Mouse (Mus musculus) layer of hippocampus, adult 11-12 months (tissue): ENCODE data around the gene Krtap19-2.

Experiments used
- DNase-seq: peaks from one replicate; pipeline ENCODE4 v3.0.0; 2022; ENCODE audit warnings: low spot score

Krtap19-2 gene

DNA sequence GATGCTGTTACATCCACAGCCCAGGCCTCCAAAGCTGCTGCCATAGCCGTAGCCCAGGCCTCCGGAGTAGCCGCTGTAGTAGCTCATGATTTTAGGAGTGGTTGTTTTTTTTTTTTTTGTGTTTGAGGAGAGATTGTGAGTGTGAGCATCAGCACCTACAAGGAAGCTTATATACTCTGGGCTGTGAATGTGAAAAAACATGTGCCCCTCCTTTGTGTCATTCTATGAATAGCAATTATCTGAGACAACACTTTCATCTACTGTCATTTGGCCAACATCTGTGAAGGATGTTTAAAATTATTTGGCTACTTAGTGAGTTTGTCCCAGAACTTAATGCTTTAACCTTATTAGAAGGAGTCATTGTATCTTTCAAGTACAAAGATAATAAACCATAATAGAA is at the start of gene Krtap19-2:
Gene Krtap19-2, minus strand, starts transcription at position 101 of the 400 bp plus-strand sequence.
- DNase-seq: no peak

DNA sequence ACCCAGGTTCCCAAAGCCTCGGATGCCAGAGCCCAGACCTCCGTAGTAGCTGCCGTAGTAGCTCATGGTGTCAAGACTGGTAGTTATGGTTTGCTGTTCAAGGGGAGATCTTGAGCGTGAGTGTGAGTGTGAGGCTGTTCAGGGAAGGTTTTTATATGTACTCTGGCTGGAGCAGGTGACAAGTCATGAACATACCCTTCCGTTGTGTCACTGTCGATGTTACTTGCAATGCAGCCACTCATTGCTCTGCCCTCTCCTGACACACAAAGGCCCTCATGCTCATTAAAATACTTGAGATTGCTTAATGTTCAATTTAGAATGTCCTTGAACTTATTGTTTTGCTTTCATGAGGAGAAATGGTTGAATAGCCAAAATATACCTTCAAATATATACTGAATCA is 22.3 kb upstream of the Krtap19-2 start, which contains the start of gene Krtap19-5:
Gene Krtap19-5, minus strand, starts transcription at position 101 of the 400 bp plus-strand sequence.
- no peak for DNase-seq

DNA sequence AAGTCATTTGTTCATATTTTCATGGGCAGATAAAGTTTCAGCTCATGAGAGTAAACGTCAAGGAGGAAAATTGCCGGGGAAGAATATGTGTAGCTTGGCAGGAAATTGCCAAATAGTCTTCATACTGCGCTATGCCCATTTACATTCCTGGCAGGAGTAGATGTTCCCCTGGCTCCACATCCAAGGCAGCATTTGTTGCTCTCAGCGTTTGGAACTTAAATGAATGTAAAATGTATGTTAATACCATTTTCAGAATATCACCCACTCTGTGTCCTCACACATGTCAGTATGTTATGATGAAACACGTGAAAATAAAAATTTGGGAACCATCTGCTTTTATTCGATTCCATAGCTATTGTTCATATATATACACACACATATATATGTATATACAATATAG is 12.8 kb upstream of the Krtap19-2 start:
- no peak for DNase-seq

DNA sequence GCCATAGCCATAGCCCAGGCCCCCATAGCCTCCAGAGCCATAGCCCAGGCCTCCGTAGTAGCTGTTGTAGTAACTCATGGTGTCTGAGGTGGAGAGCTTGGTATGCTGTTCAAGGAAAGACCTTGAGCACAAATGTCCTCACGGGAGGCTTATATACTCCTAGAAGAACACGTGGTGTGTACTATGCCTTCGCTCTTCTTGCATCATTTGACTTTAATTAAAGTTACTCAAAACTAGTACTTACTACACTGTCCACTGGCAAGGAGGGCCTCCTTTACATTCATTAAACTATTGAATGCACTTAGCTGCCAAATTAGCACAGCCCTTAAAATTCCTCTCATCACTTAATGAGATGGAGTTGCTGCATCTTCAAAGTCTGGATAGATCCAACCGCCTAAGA is 10.9 kb upstream of the Krtap19-2 start, which contains the start of gene Krtap19-4:
Gene Krtap19-4, minus strand, starts transcription at position 101 of the 400 bp plus-strand sequence.
- DNase-seq: no peak

DNA sequence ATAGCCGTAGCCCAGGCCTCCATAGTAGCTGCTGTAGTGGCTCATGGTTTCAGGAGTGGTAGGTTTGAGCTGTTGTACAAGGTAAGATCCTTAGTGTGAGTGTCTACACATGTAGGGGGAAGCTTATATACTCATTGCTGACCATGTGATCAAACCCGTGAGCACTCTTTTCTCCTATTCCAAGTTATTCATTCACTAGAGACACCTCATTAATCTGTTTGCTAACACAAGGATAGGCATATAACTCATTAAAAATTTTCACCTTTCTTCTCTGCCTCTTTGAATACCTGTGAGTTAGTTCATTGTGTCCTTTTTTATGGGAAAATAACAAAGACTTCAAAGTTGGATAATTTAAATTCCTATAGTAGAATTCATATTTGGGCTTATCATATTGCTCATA is 3.9 kb upstream of the Krtap19-2 start, which contains the start of gene Krtap19-3:
Gene Krtap19-3, minus strand, starts transcription at position 101 of the 400 bp plus-strand sequence.
- no peak for DNase-seq

DNA sequence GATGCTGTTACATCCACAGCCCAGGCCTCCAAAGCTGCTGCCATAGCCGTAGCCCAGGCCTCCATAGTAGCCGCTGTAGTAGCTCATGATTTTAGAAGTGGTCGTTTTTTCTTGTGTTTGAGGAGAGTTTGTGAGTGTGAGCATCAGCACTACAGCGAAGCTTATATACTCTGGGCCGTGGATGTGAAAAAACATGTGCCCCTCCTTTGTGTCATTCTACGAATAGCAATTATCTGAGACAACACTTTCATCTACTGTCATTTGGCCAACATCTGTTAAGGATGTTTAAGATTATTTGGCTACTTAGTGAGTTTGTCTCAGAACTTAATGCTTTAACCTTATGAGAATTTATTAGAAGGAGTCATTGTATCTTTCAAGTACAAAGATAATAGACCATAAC is 4.8 kb downstream of the Krtap19-2 start, which contains the start of gene Krtap19-1:
Gene Krtap19-1, minus strand, starts transcription at position 101 of the 400 bp plus-strand sequence.
- no peak for DNase-seq

DNA sequence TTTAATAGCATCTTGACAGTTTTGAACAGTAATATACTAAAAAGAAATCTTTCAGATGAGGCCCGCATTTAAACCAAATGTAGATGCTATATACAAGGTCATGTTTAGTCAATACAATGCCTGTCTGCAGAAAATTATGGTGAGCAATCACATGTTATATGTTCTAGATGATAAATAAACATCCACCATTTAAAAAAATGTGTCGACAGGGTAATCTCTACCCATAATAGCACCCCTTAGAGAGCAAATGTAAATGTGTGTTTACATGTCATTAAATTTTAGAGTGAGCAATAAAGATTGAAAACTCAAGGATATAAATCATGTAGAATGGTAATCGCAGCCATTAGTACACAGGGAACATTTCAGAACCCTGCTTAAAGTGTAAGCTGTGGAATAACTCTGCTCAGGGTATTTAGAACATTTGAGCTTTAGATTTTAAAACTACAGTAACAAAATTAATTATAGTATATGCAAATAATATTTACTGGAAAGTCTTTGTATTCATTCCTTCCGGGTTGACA is 9.1 kb downstream of the Krtap19-2 start:
- no peak for DNase-seq

DNA sequence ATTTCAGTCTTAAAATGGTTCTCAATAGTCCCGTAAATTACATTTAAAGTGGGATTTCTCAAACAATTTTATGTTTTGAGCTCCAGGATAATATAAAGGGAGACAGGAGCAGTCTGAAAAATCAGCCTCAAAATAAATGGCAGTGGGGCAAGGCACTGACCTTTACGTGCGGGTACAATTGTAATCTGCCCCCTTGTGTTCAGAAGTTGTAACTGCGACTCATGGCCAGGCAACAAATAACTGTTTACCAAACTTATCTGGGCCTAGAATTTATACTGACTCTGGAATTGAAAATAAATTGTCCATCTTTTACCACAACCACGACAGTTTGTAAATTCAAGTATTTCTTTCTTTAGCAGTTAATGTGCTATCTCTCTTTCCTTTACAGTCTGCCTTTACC is 22.6 kb downstream of the Krtap19-2 start:
- no peak for DNase-seq

DNA sequence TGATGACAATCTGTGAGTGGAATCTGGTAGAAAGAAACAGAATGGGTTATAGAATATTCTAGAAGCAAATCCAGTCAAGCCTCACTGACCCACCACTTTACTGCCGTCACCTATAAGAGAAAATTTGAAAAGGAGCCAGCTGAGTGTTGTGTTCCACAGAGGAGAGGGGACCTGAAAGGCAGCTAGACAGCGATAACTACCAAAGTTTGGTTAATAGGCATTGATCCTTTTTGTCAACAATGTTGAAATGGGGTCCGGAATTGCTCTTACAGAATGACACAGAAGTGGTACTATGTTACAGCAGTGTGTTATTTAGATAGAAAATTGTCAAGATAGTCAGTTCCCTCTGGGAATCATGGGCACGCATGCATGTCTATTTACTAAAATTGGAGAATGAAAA is 25.5 kb downstream of the Krtap19-2 start:
- no peak for DNase-seq

DNA sequence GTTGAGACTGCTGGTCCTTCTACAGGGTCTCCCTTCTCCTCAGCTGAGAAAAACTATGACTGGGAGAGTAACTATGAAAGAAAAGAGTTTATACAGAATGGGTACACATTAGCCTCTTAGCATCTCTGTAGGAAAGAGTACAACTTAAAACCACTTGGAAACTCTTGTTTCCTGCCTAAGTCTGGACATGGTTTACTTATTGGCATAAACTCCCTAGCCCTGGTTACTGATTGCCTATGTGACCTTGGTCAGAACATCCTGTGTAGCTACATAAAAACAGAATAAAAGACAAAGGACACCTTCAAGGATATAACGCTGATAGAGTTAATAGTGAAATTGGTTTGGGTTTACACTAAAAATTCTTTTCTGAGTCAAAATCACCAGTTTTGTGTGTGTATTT is 26.7 kb downstream of the Krtap19-2 start:
- no peak for DNase-seq

DNA sequence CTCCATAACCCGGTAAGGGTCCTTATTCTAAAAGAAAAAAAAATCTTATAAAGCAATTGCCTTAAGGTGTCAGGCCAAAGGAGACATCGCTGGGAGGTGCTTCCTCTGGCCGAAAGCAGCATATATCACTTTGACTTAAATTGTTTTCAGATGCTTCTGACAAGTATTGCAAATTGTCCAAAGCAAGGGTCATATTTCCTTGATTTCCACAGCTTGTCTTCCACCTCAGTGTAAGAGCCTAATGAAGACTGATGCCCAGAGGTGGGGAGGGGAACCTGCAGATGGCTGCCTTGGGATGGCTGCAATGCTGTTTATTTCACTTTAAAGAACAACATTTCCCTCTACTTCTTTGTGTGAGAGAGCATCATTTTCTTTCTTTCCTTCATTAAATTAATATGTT is 47.1 kb downstream of the Krtap19-2 start:
- DNase-seq: no peak

DNA sequence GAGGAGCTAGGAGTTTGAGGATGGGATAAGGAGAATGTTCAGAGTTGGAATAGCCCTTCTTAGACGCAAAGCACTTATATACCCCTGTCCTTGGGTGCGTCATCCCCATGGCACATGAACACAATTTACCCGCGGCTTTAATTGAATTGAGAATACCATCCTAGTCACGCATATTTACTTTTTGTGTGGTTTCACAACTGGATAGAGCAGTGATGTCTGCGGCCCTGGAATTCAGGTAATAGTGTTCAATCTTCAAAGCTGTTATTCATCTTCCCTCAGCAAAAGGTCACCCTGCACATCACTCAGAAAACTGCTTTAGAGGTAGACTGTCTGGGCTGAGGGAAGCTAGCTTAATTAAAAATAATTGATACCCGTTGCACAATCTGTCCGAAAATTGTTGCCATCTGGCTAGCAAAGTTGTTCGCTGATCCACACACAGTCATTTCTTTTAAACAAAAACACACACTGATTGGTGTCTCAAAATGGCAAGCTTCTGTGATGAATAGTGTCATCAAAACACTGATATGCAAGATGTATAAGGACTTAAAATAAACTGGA is 47.9 kb downstream of the Krtap19-2 start, which contains the start of gene Krtap14:
Gene Krtap14, minus strand, starts transcription at position 51 of the 558 bp plus-strand sequence.
- no peak for DNase-seq

DNA sequence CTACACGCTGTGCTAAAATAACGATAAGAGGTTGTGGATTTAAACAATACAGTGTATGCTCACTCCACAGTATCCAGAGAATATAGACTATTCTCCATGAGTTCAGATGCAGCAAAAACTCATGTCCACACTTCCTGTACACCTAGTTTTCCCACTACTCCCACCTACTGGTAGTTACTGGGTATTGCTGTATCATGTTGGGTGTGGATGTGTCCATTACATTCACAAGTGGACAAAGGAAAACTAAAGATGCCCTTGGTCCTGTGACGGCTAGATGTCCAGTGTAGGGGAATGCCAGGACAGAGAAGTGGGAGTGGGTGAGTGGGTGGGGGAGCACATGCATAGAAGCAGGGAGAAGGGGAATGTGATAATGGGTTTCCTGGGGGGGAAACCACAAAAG is 50.3 kb downstream of the Krtap19-2 start:
- DNase-seq: peak; percentile 8
